Mouse (Mus musculus): ENCODE measurements around the gene Lrriq1. TPM values are rescaled to one million over a fixed set of nuclear protein-coding genes. Genes with fewer than 3 reads are reported as not detected.

The Lrriq1 gene
- polyA plus RNA-seq, 1 experiment, result not detected

GRCm38 (mm10) chr10:102999584-102999983 lies 236.5 kb downstream of the Lrriq1 start:
- Histone ChIP-seq H3K9me3 (ENCODE audit: control insufficient read depth, low read length) (no peaks in the 10 kb centered on the region), H3K4me1 (ENCODE audit: control insufficient read depth) (no peaks in the 10 kb centered on the region)
- TF ChIP-seq GATA1 (IDR thresholded peaks at IDR 0.05; ENCODE audit: low read length), result no peak
- no peak for TF ChIP-seq TAL1 (IDR thresholded peaks at IDR 0.05; ENCODE audit: low read length)

More at GRCm38 (mm10) chr10:102999584-102999983, 236.5 kb downstream of the Lrriq1 start:
- Histone ChIP-seq H3K36me3 (ENCODE audit: control insufficient read depth) (no peaks in the 10 kb centered on the region), H3K27me3 (ENCODE audit: control insufficient read depth) (no peaks in the 10 kb centered on the region), H3K4me3 (replicated peaks) (no peak overlapping the region)

Other genes starting within 250 kb of the Lrriq1 start
- not detected in 2 replicates for gene Alx1, start 206.1 kb downstream of the Lrriq1 start, polyA plus RNA-seq (2012)
- gene Slc6a15, start 131.5 kb upstream of the Lrriq1 start, polyA plus RNA-seq (2012), result not detected in 2 replicates

All from erythroblast, embryonic 14.5 days (primary cell).